Mouse (Mus musculus) testis, adult 2 months (tissue): ENCODE measurements around the gene Stim1.

Source experiments
- CTCF ChIP-seq: fragments of 200-500 bp; IDR thresholded peaks from 2 replicates; pipeline ENCODE4 v1.5.1; 2012; ENCODE audit warnings: low read depth, mild to moderate bottlenecking, inconsistent platforms, low read length, moderate library complexity; ENCODE audit not compliant: control insufficient read depth, insufficient read depth, insufficient replicate concordance
- POLR2A ChIP-seq: fragments of 200-500 bp; IDR thresholded peaks from 2 replicates; pipeline ENCODE4 v1.6.1; 2012; ENCODE audit warnings: low read depth, mild to moderate bottlenecking, inconsistent platforms, low read length, moderate library complexity; ENCODE audit not compliant: control insufficient read depth

DNA sequence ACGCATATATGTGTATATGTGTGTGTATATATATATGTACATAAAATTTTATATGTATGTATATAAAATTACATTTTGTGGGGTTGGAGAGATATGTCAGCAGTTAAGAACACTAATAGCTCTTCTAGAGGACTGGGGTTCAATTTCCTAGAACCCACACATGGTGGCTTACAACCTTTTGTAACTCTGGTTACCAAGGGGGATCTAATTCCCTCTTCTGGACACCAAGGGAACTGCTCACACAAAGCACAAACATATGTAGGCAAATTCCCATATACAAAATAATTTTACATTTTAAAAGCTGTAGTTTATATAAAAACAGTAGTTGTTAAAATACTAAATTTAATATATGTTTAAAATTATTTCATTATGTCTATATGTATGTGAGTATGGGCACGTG, 136.5 kb downstream of the Stim1 start:
- TF ChIP-seq CTCF, result no peak
- no peak for TF ChIP-seq POLR2A
